Mouse (Mus musculus) erythroblast, adult 5-6 weeks (primary cell): ENCODE measurements around the gene Orm1. TPM values are rescaled to one million over a fixed set of nuclear protein-coding genes. Genes with fewer than 3 reads are reported as not detected.

Source experiments
- ATAC-seq: replicated peaks from 2 replicates; pipeline ENCODE4 v1.8.0; 2016; ENCODE audit warnings: moderate number of reproducible peaks, mild to moderate bottlenecking, moderate TSS enrichment, inconsistent platforms; ENCODE audit not compliant: poor library complexity, low FRiP score, severe bottlenecking
- total RNA-seq, 2 experiments: library from RNA; stranded (forward) in 1 of 2; stranded (reverse) in 1 of 2; fragments of 150-400 nt in 1 of 2; fragments of 200-764, 138-1000 nt in 1 of 2; gene quantifications; 2 replicates each; pipeline versions ENCODE4 v1.2.3 to v1.2.4; 2015 to 2017; ENCODE audit warnings: low replicate concordance in 2 of 2

Gene Orm1
- total RNA-seq, 2 experiments from 2014 or later: 14.8 TPM; not detected in 1

DNA sequence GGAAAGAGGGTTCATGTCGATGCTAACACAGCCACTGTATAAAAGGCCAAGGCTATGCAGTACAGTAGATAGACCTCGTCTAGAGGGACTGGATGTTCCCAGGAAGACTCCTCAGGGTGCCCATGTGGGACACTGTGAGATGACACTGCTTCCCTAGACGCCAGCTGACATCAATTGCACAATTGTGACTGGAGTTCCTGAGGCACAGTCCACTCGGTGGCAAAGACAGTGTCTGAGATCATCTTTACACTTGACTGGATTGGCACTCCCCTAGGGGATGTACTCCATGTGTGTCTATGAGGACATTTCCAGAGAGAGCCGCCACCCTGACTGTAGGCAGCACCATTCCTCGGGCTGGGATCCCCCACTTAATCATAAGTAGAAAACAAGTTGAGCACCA lies 4.2 kb downstream of the Orm1 start:
- no peak for ATAC-seq

DNA sequence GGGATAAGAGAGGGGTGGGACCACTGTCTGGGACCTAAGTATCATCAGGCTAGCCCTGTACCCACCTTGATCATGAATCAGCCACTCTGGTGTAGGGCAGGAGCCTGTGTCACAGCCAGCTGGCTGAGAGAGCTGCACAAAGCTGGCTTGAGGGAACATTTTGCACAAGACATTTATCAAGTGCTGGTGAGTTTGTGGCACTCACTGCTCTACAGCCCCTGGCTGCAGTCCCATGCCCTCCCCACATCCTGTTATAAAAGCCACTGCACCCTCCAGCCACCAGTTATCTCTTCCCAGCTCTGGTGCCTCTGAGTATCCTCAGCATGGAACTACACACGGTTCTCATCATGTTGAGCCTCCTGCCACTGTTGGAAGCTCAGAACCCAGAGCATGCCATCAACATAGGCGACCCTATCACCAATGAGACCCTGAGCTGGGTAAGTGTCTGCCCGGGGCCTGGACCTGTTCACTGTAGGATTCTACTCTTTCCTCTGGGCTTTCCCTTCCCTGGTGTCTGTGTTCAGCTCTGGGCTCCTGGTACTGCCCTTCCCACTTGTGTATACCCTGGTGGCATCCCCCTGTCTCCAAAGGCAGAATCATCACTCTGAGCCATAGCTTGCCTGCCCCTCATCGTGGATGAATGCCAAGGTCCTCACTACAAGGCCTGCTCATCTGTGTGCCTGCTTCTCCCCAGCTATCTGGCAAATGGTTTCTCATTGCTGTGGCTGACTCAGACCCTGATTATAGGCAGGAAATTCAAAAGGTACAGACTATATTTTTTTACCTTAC lies 11.7 kb downstream of the Orm1 start, which contains the start of gene Orm3:
Orm3 (plus strand) TSS at position 286 of the 789 bp plus-strand sequence.
- no peak for ATAC-seq

DNA sequence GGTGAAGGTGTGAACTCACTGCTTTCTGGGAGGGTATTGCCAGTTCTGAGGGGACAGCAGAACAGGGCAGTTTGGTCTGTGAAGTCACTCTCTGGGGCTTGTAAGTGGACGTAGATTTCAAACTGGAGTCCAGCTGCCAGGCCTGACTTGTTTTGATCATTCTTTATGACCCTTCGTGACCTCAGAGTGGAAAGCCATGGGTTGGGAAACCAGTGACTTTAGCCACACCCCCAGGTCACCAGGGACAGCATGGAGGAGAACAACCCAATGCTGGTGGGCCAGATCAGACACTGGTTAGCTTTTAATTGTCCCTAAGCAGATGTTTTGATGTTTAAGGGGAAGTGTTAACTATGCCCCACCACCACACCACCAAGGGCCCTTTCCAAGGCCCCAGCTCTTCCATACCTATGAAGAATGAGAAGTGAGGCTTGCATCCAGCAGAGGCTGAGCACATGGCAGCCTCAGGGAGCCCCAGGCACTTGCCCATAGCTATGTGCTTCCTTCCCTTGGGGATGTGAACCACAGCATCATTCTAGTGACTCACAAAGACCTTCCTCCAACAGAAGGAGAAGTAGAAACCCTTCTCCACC lies 12.7 kb downstream of the Orm1 start:
- ATAC-seq: no peak

DNA sequence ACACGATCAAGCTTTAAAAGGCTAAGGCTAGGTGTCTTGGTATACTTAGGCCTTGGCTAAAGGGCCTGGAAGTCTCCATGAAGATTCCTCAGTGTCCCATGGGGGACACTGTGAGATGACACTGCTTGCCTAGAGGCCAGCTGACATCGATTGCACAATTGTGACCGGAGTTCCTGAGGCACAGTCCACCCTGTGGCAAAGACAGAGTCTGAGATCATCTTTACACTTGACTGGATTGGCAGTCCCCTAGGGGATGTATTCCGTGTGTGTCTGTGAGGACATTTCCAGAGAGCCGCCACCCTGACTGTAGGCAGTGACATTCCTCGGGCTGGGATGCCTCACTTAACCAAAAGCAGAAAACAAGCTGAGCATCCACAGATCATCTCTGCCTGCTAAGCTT lies 15.5 kb downstream of the Orm1 start:
- ATAC-seq: no peak

DNA sequence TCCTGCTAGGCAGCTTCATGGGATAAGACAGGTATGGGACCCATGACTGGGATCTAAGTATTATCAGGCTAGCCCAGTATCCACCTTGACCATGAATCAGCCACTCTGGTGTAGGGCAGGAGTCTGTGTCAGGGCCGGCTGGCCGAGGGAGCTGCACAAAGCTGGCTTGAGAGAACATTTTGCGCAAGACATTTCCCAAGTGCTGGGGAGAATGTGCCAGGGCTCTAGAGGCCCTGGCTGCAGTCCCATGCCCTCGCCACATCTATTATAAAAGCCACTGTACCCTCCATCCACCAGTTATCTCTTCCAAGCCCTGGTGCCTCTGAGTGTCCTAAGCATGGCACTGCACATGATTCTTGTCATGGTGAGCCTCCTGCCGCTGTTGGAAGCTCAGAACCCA lies 17.8 kb downstream of the Orm1 start, which contains the start of gene Orm2:
Orm2 (plus strand) TSS at position 300 of the 400 bp plus-strand sequence.
- no peak for ATAC-seq

DNA sequence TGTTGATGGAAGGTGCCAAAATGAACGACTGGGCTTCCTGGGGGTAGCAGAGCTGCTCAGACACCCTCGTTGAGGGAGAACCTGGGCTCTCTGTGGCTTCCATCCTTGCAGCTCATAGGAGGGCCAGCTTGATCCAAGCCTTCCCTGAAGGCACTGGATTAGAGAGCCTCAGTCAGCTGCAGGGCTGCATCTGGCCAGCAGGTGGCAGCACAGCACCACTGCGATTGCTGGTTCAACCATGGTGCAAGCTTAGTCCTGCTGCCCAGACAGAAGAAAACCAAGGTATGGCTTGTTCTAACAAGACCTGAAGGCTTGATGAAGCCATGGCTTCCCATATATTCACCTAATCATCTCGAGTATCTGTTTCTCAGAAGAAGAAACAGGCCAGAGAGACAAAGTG lies 24.2 kb downstream of the Orm1 start:
- ATAC-seq: peak; percentile 67

DNA sequence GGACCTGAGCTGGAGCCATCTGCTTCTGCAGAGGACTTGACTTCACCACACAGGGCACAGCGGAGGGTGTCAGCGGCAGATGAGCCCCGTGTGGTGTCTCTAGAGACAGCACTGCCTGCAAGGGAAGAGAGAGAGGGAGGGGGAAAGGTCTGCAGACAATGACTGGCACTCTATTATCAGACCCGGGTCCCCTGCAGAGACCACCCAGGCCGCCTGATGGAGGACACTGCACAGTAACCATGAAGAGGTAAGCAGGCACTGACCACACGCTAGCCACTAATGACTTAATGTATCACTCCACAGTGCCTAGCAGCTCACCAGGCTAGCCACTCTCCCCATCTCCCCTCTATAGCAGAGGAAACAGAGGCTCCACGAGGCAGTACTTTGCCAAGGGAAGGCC lies 26.5 kb downstream of the Orm1 start:
- no peak for ATAC-seq

DNA sequence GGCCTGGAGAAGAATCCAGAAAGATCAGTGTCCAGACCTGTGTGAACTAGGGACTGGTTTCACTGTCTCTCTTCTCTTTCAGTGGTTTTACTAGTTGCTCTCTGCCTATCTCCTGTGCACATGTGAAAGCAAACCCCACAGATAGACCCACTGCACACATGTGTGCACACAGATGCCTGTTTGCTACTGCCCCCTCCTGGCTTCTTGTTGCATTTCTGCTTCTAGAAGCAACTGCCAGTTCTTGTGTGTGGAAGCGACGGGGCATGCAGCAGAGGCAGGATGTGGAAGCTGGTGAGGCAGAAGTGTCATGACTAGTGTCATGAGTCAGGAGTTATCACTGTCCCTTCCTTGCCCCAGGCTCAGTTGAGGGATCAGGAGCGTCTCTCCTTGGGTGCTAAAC lies 27.5 kb downstream of the Orm1 start:
- peak; percentile 36 for ATAC-seq

DNA sequence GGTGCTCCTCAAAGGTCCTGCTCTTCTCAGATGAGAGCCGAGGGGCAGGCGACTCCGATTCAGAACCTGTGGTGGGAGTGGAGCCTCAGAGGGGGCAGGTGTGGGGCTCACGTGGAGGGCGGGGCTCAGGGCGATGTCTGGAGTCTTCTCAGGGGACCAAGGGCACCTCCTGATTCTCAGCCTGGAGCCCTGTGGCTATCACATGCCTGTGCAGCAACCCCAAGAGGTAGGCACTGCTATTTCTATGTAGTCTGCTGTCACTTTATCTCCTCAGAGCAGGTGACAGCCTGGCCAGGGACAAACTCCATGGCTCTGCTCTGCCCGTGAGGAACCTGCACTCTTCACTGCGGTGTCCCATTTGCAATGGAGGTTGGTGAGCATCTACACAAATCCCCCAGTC lies 29.0 kb downstream of the Orm1 start:
- peak; percentile 58 for ATAC-seq

DNA sequence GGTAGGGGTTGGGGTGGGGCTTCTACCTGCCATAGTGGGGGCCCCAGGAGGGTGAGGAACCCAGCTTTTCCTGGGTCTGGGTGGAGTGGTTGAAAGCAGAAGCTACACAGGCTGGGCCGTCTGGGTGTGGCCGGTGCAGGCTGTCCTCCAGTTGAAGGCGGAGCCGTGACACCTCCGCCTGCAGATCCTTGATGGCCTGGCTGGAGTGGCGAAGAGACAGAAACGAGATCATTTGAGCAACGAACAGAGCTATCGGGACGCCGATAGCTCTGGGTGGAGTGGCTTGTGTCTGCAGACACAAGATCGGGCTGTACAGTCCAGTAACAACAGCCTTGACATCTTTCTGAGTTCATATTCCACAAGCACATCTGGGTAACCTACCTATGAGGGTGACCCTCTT lies 30.0 kb downstream of the Orm1 start:
- peak; percentile 88 for ATAC-seq

DNA sequence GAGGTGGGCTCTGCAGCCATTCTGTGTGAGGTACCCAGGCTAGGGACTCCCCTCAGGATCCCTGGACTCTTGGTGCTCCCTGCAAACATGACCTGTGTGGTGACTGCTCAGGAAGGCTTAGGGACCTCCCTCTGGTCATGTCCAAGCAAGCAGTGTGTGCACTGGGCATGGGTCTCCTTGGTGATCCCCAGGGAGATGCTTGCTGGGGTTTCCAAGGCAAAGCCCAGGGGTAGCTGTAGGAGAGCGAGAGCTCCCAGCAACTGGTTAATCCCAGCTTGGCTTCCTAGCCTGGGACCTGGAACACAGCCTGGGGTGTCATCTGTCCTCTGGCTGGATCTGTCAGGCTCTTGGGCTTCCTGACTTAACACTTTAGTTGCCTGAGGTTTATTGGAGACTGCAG lies 31.0 kb downstream of the Orm1 start:
- no peak for ATAC-seq

DNA sequence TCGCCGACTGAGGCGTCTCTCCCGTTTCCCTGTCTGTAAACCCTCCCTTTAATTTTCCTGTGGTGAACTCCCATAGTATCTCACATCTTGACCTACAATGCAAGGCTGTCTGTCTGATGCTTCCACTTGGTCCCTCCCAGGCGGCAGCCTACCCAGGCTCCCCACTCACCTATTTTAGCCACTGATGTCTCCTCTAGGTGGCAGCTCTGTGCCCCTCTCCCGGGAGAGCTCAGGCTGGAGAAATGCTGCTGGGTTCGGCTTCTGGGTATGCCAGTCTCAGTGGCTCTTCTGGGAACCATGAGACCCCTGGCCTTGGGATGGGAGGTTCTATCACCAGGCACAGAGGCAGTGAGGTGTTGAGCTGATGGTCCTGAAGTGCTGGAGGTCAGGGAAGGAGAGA lies 33.1 kb downstream of the Orm1 start:
- no peak for ATAC-seq

DNA sequence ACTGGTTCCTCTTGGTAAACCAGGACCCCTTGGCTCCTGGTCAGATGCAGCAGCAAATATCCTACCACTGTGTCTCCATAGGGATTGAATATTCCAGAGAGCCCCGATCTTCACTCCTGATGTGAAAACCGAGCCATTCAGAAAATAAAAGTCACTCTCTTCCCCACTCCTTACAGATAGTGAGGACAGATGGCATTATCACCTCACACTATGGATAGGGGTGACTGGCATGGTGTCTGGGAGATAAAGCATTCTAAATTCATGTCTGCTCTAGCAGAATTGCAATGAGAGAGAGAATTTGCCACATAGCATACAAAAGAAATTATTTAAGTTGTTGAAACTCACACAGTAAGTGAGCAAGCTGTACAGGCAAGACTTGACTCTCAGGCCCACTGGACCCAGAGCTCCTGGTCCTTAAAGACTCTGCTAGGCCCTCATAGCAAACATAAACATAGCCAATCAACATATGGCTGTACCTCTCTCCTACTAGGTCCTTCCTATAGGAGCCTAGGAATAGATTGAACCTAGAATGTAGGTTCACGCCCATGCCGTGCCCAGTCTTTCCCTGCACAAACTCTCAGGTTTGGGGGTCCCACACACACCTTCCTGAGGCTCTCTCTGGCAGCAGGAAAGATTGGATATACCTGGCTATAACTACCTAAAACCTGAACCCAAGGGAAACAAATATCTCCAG lies 38.5 kb downstream of the Orm1 start:
- ATAC-seq: peak; percentile 69

DNA sequence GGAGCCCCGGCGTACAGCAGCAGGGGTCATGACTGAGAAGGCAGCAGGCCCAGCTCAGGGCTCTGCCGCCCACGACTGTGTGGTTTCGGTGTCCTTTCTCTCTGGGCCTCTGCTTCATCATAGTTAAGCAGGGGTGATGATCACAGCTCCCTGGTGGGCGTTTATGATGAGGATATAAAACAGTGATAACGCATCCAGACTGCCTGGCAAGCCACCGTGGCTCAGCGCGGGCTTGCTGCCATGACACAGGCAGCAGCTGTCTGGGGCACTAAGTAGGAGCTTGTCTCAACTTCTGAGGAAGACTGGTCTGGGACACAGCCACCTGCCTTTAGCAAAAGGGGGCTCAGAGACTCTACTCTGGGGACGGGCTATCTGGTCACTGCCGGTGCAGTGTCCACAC lies 39.1 kb downstream of the Orm1 start:
- ATAC-seq: peak; percentile 60

DNA sequence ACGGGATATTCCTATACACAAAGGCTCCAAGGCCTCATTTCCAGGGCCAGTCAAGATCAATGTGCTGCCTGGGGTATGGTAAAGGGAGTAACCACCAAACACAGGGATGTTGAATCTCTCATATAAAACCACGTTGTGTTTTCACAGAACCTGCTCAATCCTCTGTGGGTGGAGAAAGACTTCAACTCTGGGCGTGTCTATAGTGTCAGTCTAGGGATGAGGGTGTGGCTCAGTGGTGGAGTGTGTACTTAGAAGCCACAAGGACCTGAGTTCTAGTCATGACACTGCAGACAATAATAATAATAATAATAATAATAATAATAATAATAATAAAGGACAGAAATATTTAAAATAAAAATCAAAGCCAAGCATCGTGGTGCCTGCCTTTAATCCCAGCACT lies 39.9 kb downstream of the Orm1 start:
- ATAC-seq: peak; percentile 74

DNA sequence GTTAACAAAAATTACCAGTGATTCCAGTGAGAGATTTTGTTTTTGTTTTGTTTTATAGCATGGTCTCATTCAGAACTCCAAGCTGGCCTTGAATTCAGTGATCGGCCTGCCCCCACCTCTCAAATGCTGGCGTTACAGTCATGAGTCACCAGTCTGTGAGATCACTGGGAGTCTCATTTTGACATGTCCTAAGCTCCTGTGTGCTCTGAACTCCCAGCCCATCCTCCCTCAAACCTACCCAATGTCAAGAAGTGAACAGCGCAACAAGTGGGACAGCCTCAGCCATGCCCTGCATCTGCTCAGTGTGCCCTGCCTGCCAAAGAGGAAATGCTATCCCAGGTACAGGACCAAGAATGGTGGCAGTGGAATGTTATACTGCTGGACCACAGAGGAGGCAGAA lies 40.9 kb downstream of the Orm1 start:
- no peak for ATAC-seq

DNA sequence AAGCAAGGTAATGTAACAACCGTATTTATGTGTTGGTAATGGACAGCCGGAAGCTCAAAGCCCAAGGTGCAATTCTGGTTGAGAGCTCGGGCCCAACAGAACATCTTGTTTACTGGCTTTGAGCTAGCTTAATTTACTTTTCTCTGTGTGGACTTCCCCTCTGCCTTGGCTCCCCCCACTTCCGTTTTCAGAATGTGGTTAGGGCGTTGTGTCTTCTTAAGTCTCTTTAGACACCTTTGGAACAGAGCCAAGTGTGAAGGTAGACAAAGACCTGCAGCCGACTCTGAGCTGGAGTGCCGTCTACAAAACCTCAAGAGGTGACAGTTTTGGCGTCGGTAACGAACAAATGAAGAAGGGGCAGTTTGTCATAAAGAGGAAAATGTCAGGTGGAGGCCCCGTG lies 41.4 kb downstream of the Orm1 start:
- no peak for ATAC-seq

DNA sequence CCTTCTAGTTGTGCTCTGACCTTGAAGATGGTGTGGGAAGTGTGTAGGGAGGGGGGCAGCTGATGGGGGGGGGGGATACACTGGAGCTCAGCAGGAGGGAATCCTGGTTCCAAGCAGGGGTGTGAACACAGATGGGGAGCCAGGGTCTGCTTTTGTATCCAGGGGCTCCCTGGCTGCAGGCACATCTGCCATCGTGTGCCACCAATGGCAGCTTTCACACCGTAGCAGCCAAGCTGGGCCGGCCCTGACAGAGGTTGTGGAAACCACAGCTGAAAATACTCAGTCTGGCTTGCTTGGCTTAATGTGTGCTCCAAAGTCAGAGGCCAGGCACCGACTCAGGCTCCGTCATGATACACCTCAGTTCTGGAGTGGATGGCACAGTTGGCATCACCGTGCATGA lies 43.7 kb downstream of the Orm1 start:
- no peak for ATAC-seq

DNA sequence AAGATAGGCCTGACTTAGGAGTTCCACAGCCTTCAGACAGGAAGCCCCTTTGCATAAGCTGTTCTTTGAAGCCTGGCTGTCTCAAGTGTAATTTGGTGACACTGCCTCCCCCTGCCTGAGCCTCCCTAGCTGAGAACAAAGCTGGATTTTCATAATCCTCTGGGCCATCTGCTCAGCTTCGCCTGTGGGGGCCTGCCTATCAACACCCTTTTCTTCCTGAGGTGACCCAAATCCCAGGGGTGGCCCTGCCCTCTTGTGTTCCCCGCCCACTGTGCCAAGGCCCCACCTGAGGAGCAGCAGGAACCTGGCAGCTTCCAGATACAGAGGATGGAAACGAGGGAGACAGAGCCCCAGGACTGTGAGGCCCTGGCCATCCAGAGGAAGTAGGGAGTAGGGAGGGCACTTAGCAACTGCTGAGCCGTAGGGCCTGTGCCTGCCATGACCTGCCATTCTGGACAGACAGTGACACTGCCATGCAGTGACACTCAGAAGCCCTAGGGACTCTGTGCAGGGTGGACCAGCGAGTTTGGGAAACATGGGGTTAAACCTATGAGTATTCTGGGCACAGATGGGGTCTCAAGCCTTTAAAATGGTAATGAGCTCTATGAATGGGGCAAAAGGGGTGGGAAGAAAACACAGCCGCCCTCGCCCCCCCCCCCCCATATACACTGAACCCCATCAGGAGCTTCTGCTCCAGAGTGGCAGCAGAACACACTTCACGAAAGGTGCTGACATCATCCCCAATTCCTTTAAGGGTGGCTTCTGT lies 44.9 kb downstream of the Orm1 start:
- no peak; the same call in 1 of the 2 replicates for ATAC-seq

DNA sequence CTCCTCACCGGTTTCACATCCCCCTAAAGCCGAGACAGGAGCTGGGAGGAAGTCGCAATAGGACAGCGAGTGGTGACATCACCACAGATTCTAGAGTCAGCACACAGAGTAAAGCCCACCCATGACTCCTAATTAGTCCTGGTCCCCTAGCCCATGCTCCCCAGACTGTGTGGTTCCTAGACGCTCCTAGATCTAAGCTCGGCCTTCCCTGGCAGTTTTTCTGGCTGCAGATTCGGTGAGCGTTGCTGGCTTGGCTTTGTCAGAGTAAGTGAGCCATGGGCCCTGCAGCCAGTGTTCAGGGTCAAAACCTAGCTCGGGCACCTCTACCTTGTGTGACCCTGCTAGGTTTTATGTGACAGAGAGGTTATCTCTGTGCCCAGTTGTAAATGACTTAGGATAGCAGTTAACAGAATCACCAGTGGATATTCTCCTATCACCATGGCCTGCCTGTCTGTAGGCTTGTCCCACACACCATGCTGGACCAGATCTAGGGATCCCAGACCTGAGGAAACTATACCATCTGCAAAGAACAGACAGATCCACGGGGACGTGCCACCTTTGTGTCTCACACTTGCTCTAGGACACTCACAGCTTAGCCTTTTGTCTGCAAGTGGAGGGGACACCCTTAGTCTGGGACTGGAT lies 45.6 kb downstream of the Orm1 start:
- 0 out of 2 replicates have a peak, but pooled peaks have one; percentile 24 for ATAC-seq
